Mouse (Mus musculus) bone marrow macrophage, adult 2 months (primary cell): ENCODE measurements around the gene Rpn1.
"Not testable (repeated sequence)": the region's sequence is repeated elsewhere in the genome, so short reads cannot be mapped to it uniquely, and the experiment has no call there.

ENCODE experiments used
- CTCF ChIP-seq: IDR thresholded peaks from 2 replicates; pipeline ENCODE4 v1.5.1; 2012; ENCODE audit warnings: low read depth, mild to moderate bottlenecking, low read length, moderate library complexity
- POLR2A ChIP-seq: IDR thresholded peaks from 2 replicates; pipeline ENCODE4 v1.6.1; 2012; ENCODE audit warnings: mild to moderate bottlenecking, low read depth, low read length, borderline replicate concordance

DNA sequence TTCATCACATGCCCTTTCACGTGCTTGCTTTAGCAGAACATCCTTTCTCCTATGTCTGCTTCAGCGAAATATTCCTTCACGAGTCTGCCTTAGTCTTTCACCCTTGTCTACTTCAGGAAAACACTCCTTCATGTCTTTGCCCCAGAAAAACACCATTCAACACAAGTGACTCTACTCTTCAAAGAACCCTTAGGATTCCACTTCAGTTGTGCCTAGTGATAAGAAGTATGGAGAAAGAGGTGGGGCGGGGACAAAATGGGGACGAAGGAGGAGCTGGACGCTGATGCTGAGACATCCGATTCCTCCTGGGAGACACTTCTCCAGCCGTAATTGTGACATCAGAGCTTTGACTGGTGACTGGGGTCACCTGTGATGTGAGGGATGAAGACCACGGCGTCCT lies 41.5 kb downstream of the Rpn1 start:
- not testable (repeated sequence) for TF ChIP-seq CTCF, POLR2A
